23 mouse cellular contexts compared by ENCODE assay signal in the genomic region with DNA sequence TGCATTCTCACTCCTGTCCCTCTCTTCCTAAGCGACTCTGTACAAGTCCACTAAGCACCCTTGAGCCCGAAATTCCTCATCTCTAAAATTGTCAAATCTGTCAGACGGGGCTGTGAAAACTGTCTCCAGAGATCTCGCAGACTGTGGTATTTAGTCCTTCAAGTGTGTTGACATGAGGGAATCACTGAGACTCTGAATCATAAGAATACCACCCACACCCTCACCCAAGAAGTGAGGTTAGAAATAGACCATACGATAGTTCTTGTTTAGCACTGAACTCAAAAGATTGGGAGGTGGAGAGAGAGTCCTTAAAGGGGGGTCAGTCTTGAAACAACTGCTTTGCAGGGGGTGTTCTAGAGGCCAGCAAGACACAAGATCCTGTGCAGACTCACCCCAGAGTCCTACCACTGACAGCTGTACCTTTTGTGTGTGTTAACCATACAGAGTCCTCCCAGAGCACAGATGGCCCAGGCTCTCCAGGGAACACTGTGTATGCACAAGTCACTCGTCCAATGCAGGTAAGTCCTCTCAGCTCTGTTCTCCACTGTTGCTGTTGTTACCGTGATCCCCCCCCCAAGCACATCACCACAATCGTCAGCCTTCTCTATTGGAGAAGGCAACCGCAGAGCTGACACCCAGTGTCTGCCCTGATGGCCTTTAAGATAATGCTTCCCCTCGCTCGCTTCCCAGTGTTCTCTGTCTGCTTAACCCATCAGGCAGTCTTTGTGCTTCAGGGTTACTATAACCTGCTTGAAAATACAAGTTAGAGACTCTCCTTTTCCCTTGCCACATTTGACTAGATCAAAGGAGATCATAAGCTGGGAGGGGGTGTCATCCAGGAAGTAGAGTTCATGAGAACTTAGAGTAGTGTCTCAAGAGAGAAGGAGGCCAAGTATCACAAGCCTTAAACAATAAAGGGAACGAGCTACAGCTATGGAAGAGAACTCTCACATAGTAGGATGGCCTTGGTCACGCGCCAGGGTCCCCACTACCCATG. TPM values are rescaled to one million over a fixed set of nuclear protein-coding genes. Genes with fewer than 3 reads are reported as not detected.
DNase-seq lines count a peak whose midpoint lies in the region; ATAC-seq lines count a peak whose summit lies in the region.
"Had no signal": no experiment of that assay in that cellular context is flagged by ENCODE, and none has a peak within 500 bp of the region (broad histone marks: within the 10 kb centered on the region; RNA-seq: fewer than 3 reads in every experiment).

No protein-coding gene starts in this region.

- DNase-seq in right cerebral cortex, adult 18-20 months = peak; percentile 10
- no peak for DNase-seq in right cerebral cortex, postnatal 10 days (ENCODE audit: low spot score in 2 of 2)
- peak; percentile 64 for DNase-seq in T-cell, adult 2 months (ENCODE audit: low spot score)
- peak; percentile 45 for DNase-seq in thymus, postnatal 4 days
- no peak for DNase-seq in adrenal gland, adult (ENCODE audit: inconsistent age in 2 of 2, low spot score in 1 of 2)
- DNase-seq: adrenal gland, postnatal 14 days; cerebellum, adult 18-20 months; heart, postnatal 14 days; kidney, adult 11 months; kidney, postnatal 10 days; liver, embryonic 13.5 days; spleen, adult 18-20 months had no signal

- ATAC-seq in megakaryocyte progenitor cell, adult 5-6 weeks (replicated peaks; ENCODE audit: poor library complexity) = peak; percentile 58
- no peak for ATAC-seq in hindbrain, embryonic 13.5 days (ENCODE audit: low FRiP score)
- ATAC-seq: forebrain, embryonic 15.5 days had no signal

- H3K4me1 ChIP-seq in hindbrain, embryonic 13.5 days (replicated peaks) = no peaks in the 10 kb centered on the region
- H3K4me1 ChIP-seq: embryonic facial prominence, embryonic 12.5 days; hindbrain, embryonic 15.5 days; limb, embryonic 12.5 days; liver, embryonic 13.5 days; neural tube, embryonic 13.5 days; stomach, embryonic 15.5 days had no signal

- 79% methylated on average over 14 of the region's 14 CpGs for WGBS in hindbrain, embryonic 13.5 days

- no peak overlapping the region for H3K4me2 ChIP-seq in hindbrain, embryonic 13.5 days
- H3K4me2 ChIP-seq: embryonic facial prominence, embryonic 12.5 days; forebrain, embryonic 15.5 days; hindbrain, embryonic 15.5 days; limb, embryonic 12.5 days; liver, embryonic 13.5 days; neural tube, embryonic 13.5 days; stomach, embryonic 15.5 days had no signal

- no peak overlapping the region for H3K9ac ChIP-seq in hindbrain, embryonic 13.5 days
- H3K9ac ChIP-seq: embryonic facial prominence, embryonic 12.5 days; forebrain, embryonic 15.5 days; hindbrain, embryonic 15.5 days; limb, embryonic 12.5 days; liver, embryonic 13.5 days; neural tube, embryonic 13.5 days; stomach, embryonic 15.5 days had no signal

- H3K27ac ChIP-seq in hindbrain, embryonic 13.5 days = no peak overlapping the region
- H3K27ac ChIP-seq: embryonic facial prominence, embryonic 12.5 days; forebrain, embryonic 15.5 days; hindbrain, embryonic 15.5 days; limb, embryonic 12.5 days; liver, embryonic 13.5 days; neural tube, embryonic 13.5 days; stomach, embryonic 15.5 days had no signal

- no peak overlapping the region for H3K4me3 ChIP-seq in hindbrain, embryonic 13.5 days
- H3K4me3 ChIP-seq: embryonic facial prominence, embryonic 12.5 days; forebrain, embryonic 15.5 days; hindbrain, embryonic 15.5 days; limb, embryonic 12.5 days; liver, embryonic 13.5 days; neural tube, embryonic 13.5 days; stomach, embryonic 15.5 days had no signal

- H3K27me3 ChIP-seq in hindbrain, embryonic 13.5 days = no peaks in the 10 kb centered on the region
- H3K27me3 ChIP-seq: CH12.LX; embryonic facial prominence, embryonic 12.5 days; forebrain, embryonic 15.5 days; hindbrain, embryonic 15.5 days; limb, embryonic 12.5 days; liver, embryonic 13.5 days; neural tube, embryonic 13.5 days; stomach, embryonic 15.5 days had no signal

- no peaks in the 10 kb centered on the region for H3K9me3 ChIP-seq in hindbrain, embryonic 13.5 days
- H3K9me3 ChIP-seq: embryonic facial prominence, embryonic 12.5 days; forebrain, embryonic 15.5 days; hindbrain, embryonic 15.5 days; limb, embryonic 12.5 days; liver, embryonic 13.5 days; neural tube, embryonic 13.5 days; stomach, embryonic 15.5 days had no signal

- H3K36me3 ChIP-seq in hindbrain, embryonic 13.5 days = no peaks in the 10 kb centered on the region
- H3K36me3 ChIP-seq: embryonic facial prominence, embryonic 12.5 days; forebrain, embryonic 15.5 days; hindbrain, embryonic 15.5 days; limb, embryonic 12.5 days; liver, embryonic 13.5 days; neural tube, embryonic 13.5 days; stomach, embryonic 15.5 days had no signal

RNA-seq across cellular contexts. Expression of a gene that starts 21.9 kb away (rescaled TPM):
- 0.91 and 3.6 TPM in 2 replicates for total RNA-seq in megakaryocyte progenitor cell, adult 5-6 weeks (2015)
- 1.0 and 1.8 TPM in 2 replicates for total RNA-seq in megakaryocyte progenitor cell, adult 5-6 weeks (2017)
- not detected in 2 replicates for polyA plus RNA-seq in hindbrain, embryonic 13.5 days (2015; fragmentation: Nextera tagmentation; extraction: Ambion mirVana)
- total RNA-seq: gastrocnemius, adult 18-20 months had no signal
- polyA plus RNA-seq: forebrain, embryonic 15.5 days; limb, embryonic 12.5 days had no signal

RNA-seq across cellular contexts. Expression of a gene that starts 43.8 kb away (rescaled TPM):
- 1.6 and 2.5 TPM in 2 replicates for total RNA-seq in megakaryocyte progenitor cell, adult 5-6 weeks (2015)
- total RNA-seq in megakaryocyte progenitor cell, adult 5-6 weeks (2017) = 1.6 and 2.4 TPM in 2 replicates
- not detected in 2 replicates for polyA plus RNA-seq in hindbrain, embryonic 13.5 days (2015; fragmentation: Nextera tagmentation; extraction: Ambion mirVana)
- total RNA-seq: gastrocnemius, adult 18-20 months had no signal
- polyA plus RNA-seq: embryonic facial prominence, embryonic 12.5 days; forebrain, embryonic 15.5 days; hindbrain, embryonic 15.5 days; limb, embryonic 12.5 days; liver, embryonic 13.5 days; lung, embryonic 16.5 days; neural tube, embryonic 13.5 days; stomach, embryonic 15.5 days had no signal

Comparison
In these comparisons a context has a peak if more than half of its experiments do, and no peak if none do; other contexts are left out.
1. DNase-seq: peak in right cerebral cortex, adult 18-20 months (single experiment), T-cell, adult 2 months (single experiment) and thymus, postnatal 4 days (single experiment); none in right cerebral cortex, postnatal 10 days (0 of 2) and adrenal gland, adult (0 of 2).